Mouse (Mus musculus): ENCODE data around the gene Pbld1. TPM values are rescaled to one million over a fixed set of nuclear protein-coding genes. Genes with fewer than 3 reads are reported as not detected.
A peak's percentile ranks its signal among the peaks of the same experiment; 100 is the strongest.

Gene Pbld1
- polyA plus RNA-seq, 2 experiments: 3.8 to 5.2 TPM

DNA sequence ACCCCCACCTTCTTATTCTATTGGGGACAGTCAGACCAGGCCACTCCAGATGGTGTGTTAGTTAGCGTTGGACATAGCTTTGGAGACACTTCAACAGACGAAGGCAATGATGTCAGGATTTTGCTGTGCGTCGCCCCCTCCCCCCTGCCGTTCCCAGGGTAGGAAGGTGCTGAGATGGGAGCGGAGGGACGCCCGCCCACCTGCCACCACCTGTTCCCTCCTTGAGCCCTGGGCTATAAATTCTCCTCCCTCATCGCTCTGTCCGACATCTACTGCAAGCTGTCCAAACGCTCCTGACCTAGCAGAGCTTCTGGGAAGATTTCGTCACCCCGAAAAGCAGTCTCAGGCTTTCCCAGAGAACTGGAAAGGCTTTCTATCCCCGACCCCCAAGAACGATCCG lies 39.6 kb downstream of the Pbld1 start, which contains the start of gene Atoh7:
Gene Atoh7 (plus strand): TSS at position 131 of the 400 bp plus-strand sequence.
- Histone ChIP-seq H3K27ac (no peak within 1 kb of the TSS), H3K9ac (replicated peaks) (no peak within 1 kb of the TSS), H3K4me3 (ENCODE audit: insufficient read depth in 1 of 2, low read depth in 2 of 2, low read length in 2 of 2) (peak within 1 kb of the TSS; percentile 27 to 49), H3K27me3 (ENCODE audit: control insufficient read depth, insufficient read depth, low read length) (peaks cover 33% of the 10 kb centered on the region), H3K36me3 (replicated peaks; ENCODE audit: control insufficient read depth, insufficient read depth, low read depth) (no peaks in the 10 kb centered on the region), H3K9me3 (ENCODE audit: control insufficient read depth, low read length) (no peaks in the 10 kb centered on the region), H3K4me2 (ENCODE audit: low read depth) (peak within 1 kb of the TSS; percentile 67), H3K4me1 (replicated peaks; ENCODE audit: control insufficient read depth in 2 of 2, insufficient read depth in 2 of 2, low read length in 1 of 2) (no peaks in the 10 kb centered on the region)
- TF ChIP-seq CTCF (IDR thresholded peaks at IDR 0.05; ENCODE audit: low read depth) (no peak), EP300 (IDR thresholded peaks at IDR 0.05; ENCODE audit: low read depth) (no peak)
- ATAC-seq (ENCODE audit: insufficient read depth) (no peak), DNase-seq (ENCODE audit: low read depth in 3 of 3, low spot score in 3 of 3) (no peak)
- 15% methylated on average over 16 of the region's 16 CpGs for WGBS (ENCODE audit: insufficient replicate concordance)

DNA sequence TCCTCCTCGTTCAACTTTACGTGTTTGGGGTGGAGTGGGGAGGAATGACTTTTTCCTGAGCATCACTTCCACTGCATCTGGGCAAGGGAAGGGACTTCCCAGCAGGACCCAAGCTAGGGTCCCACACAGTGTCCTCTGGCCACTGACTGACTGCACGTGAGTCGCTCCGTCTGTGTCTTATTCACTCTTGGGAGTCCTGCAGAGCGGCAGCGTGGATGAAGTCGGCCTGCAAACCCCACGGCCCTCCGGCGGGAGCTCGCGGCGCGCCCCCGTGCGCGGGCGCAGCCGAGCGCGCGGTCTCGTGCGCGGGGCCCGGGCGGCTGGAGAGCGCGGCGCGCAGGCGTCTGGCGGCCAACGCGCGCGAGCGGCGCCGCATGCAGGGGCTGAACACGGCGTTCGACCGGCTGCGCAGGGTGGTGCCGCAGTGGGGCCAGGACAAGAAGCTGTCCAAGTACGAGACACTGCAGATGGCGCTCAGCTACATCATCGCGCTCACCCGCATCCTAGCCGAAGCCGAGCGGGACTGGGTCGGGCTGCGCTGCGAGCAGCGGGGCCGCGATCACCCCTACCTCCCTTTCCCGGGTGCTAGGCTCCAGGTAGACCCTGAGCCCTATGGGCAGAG lies 40.1 kb downstream of the Pbld1 start:
- Histone ChIP-seq H3K9me3 (ENCODE audit: control insufficient read depth, low read length) (no peaks in the 10 kb centered on the region), H3K9ac (replicated peaks) (no peak overlapping the region), H3K4me3 (ENCODE audit: insufficient read depth in 1 of 2, low read depth in 2 of 2, low read length in 2 of 2) (peak overlapping the region; percentile 27 to 49), H3K27ac (no peak overlapping the region), H3K36me3 (replicated peaks; ENCODE audit: control insufficient read depth, insufficient read depth, low read depth) (no peaks in the 10 kb centered on the region), H3K27me3 (ENCODE audit: control insufficient read depth, insufficient read depth, low read length) (peaks cover 33% of the 10 kb centered on the region), H3K4me2 (ENCODE audit: low read depth) (peak overlapping the region; percentile 67), H3K4me1 (replicated peaks; ENCODE audit: control insufficient read depth in 2 of 2, insufficient read depth in 2 of 2, low read length in 1 of 2) (no peaks in the 10 kb centered on the region)
- ATAC-seq (ENCODE audit: insufficient read depth): no peak
- DNase-seq (ENCODE audit: low read depth in 3 of 3, low spot score in 3 of 3): no peak
- no peak for TF ChIP-seq EP300 (IDR thresholded peaks at IDR 0.05; ENCODE audit: low read depth)
- TF ChIP-seq CTCF (IDR thresholded peaks at IDR 0.05; ENCODE audit: low read depth): no peak
- under 1% methylated on average over 62 of the region's 62 CpGs for WGBS (ENCODE audit: insufficient replicate concordance)

DNA sequence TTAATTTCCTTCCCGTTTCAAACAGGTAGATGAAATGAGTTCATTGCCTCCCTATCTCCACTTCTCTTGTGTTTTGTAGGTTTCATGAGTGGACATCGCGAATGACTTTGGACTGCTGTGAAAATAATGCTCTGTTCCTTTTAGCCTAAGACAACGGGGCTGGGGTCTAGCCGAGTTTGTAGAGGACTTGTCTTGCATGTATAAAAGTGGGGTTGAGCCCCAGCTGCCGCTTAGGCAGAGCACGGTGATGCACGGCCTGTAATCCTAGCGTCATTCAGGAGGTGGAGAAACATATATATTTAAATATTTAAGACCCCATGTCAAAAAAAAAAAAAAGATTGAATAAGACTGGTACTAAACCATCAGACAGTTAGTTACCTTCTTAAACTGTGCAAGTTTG lies 40.7 kb downstream of the Pbld1 start:
- no peaks in the 10 kb centered on the region for H3K36me3 ChIP-seq (replicated peaks; ENCODE audit: control insufficient read depth, insufficient read depth, low read depth)
- peak overlapping the region in 1 of 2 experiments; percentile 49; a peak in 2 of 4 replicates for H3K4me3 ChIP-seq (ENCODE audit: insufficient read depth in 1 of 2, low read depth in 2 of 2, low read length in 2 of 2)
- H3K9me3 ChIP-seq (ENCODE audit: control insufficient read depth, low read length): no peaks in the 10 kb centered on the region
- ATAC-seq (ENCODE audit: insufficient read depth): no peak
- no peak for DNase-seq (ENCODE audit: low read depth in 3 of 3, low spot score in 3 of 3)
- 20% methylated on average over 9 of the region's 9 CpGs for WGBS (ENCODE audit: insufficient replicate concordance)
- H3K27me3 ChIP-seq (ENCODE audit: control insufficient read depth, insufficient read depth, low read length): peaks cover 33% of the 10 kb centered on the region
- H3K4me1 ChIP-seq (replicated peaks; ENCODE audit: control insufficient read depth in 2 of 2, insufficient read depth in 2 of 2, low read length in 1 of 2): no peaks in the 10 kb centered on the region
- no peak overlapping the region for H3K9ac ChIP-seq (replicated peaks)
- H3K27ac ChIP-seq: no peak overlapping the region
- TF ChIP-seq EP300 (IDR thresholded peaks at IDR 0.05; ENCODE audit: low read depth) (no peak), CTCF (IDR thresholded peaks at IDR 0.05; ENCODE audit: low read depth) (no peak)
- H3K4me2 ChIP-seq (ENCODE audit: low read depth): peak overlapping the region; percentile 67

DNA sequence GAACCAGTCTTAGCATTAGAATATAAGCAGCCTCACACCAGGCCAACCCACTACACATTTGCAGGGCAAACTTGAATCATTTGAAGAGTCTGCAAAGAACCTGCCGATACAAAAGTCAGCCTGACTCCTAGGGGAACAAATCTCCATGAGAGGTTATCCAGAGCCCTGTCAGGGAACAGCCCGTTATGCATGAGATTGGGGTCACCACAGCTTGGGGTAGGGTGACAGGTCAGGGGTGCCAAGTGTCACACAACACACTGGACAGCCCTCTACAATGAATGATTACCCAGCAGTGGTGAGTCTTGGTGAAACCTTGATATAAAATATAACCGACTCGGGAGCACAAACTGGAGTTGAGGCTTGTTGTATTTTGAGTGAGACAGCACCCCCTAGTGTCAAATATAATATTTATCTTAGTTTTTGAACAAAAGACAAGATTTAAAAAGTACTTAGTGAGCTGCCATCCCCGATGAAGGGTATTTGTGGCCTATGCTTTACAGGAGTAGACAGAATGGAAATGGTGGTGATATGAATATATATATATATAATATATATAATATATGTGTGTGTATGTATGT lies 53.2 kb downstream of the Pbld1 start:
- H3K27me3 ChIP-seq (ENCODE audit: control insufficient read depth, insufficient read depth, low read length): no peaks in the 10 kb centered on the region
- no peak overlapping the region for H3K27ac ChIP-seq
- peak in 1 of 3 experiments; percentile 27 for DNase-seq (ENCODE audit: low read depth in 3 of 3, low spot score in 3 of 3)
- TF ChIP-seq EP300 (IDR thresholded peaks at IDR 0.05; ENCODE audit: low read depth): no peak
- peak; percentile 33 for TF ChIP-seq CTCF (IDR thresholded peaks at IDR 0.05; ENCODE audit: low read depth)
- WGBS (ENCODE audit: insufficient replicate concordance): 44% methylated on average over 5 of the region's 5 CpGs
- H3K9ac ChIP-seq (replicated peaks): no peak overlapping the region
- no peak overlapping the region for H3K4me3 ChIP-seq (ENCODE audit: insufficient read depth in 1 of 2, low read depth in 2 of 2, low read length in 2 of 2)
- H3K9me3 ChIP-seq (ENCODE audit: control insufficient read depth, low read length): no peaks in the 10 kb centered on the region
- H3K4me1 ChIP-seq (replicated peaks; ENCODE audit: control insufficient read depth in 2 of 2, insufficient read depth in 2 of 2, low read length in 1 of 2): no peaks in the 10 kb centered on the region
- no peak overlapping the region for H3K4me2 ChIP-seq (ENCODE audit: low read depth)
- no peaks in the 10 kb centered on the region for H3K36me3 ChIP-seq (replicated peaks; ENCODE audit: control insufficient read depth, insufficient read depth, low read depth)
- ATAC-seq (ENCODE audit: insufficient read depth): no peak

DNA sequence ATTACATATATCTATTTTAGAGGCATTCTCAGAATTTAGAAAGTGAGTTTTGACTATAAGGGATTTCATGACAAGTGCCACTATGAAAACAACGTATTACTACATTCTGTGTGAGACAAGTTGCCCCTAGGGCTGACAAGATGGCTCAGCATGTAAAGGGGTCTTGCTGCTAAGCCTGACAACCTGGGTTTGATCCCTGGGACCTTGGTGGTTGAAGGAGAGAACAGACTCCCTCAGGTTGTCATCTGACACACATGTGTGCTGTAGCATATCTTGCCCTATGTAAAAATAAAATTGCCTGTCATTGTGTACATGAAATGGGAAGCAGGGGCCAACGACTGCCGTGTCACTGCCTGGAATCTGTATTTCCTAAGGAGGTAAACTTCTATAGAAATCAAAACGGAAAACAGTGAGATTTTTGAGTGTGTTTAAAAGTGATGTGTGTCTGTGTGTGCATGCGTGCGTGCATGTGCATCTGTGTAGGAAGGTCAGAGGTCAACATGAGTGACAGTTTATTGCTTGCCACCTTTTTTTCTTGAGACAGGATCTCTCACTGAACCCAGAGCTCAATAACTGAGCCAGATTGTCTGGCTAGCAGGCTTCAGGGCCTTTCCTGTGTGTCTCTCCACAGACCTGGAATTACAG lies 53.9 kb downstream of the Pbld1 start:
- Histone ChIP-seq H3K4me1 (replicated peaks; ENCODE audit: control insufficient read depth in 2 of 2, insufficient read depth in 2 of 2, low read length in 1 of 2) (no peaks in the 10 kb centered on the region), H3K36me3 (replicated peaks; ENCODE audit: control insufficient read depth, insufficient read depth, low read depth) (no peaks in the 10 kb centered on the region), H3K9ac (replicated peaks) (no peak overlapping the region), H3K27me3 (ENCODE audit: control insufficient read depth, insufficient read depth, low read length) (no peaks in the 10 kb centered on the region), H3K27ac (no peak overlapping the region), H3K9me3 (ENCODE audit: control insufficient read depth, low read length) (no peaks in the 10 kb centered on the region), H3K4me3 (ENCODE audit: insufficient read depth in 1 of 2, low read depth in 2 of 2, low read length in 2 of 2) (no peak overlapping the region), H3K4me2 (ENCODE audit: low read depth) (no peak overlapping the region)
- TF ChIP-seq CTCF (IDR thresholded peaks at IDR 0.05; ENCODE audit: low read depth) (no peak), EP300 (IDR thresholded peaks at IDR 0.05; ENCODE audit: low read depth) (no peak)
- WGBS (ENCODE audit: insufficient replicate concordance): 68% methylated on average over 6 of the region's 6 CpGs
- ATAC-seq (ENCODE audit: insufficient read depth) (no peak), DNase-seq (ENCODE audit: low read depth in 3 of 3, low spot score in 3 of 3) (no peak)

Measured in liver, embryonic 14.5 days (tissue).